Mouse (Mus musculus): ENCODE data around the gene Gucy2g. TPM values are rescaled to one million over a fixed set of nuclear protein-coding genes. Genes with fewer than 3 reads are reported as not detected.
"Not testable (repeated sequence)": the region's sequence is repeated elsewhere in the genome, so short reads cannot be mapped to it uniquely, and the experiment has no call there.

The Gucy2g gene
- polyA plus RNA-seq, 1 experiment from 2014 or later, result 0.07 TPM

GRCm38 (mm10) chr19:55158606-55159005 lies 82.4 kb downstream of the Gucy2g start:
- DNase-seq (peak; percentile 12), ATAC-seq (ENCODE audit: low FRiP score, low TSS enrichment) (no peak)
- H3K9ac ChIP-seq (replicated peaks; ENCODE audit: low read length), result no peak overlapping the region
- H3K27ac ChIP-seq (replicated peaks; ENCODE audit: low read depth, low read length), result no peak overlapping the region; the same call in 1 of the 2 replicates
- H3K4me1 ChIP-seq (ENCODE audit: control insufficient read depth, insufficient read depth, low read length), result no peaks in the 10 kb centered on the region
- no peaks in the 10 kb centered on the region for H3K36me3 ChIP-seq (ENCODE audit: control insufficient read depth, insufficient read depth, low read length)
- no peaks in the 10 kb centered on the region for H3K27me3 ChIP-seq (ENCODE audit: control insufficient read depth, insufficient read depth, low read length)
- H3K9me3 ChIP-seq (ENCODE audit: control insufficient read depth, low read length), result no peaks in the 10 kb centered on the region
- H3K4me3 ChIP-seq (replicated peaks; ENCODE audit: low read depth, low read length), result no peak overlapping the region
- no peak overlapping the region for H3K4me2 ChIP-seq (ENCODE audit: low read length)
- WGBS, result 67% methylated on average over 8 of the region's 8 CpGs

GRCm38 (mm10) chr19:55157029-55157428 lies 84.0 kb downstream of the Gucy2g start:
- no peak for ATAC-seq (ENCODE audit: low FRiP score, low TSS enrichment)

DNA sequence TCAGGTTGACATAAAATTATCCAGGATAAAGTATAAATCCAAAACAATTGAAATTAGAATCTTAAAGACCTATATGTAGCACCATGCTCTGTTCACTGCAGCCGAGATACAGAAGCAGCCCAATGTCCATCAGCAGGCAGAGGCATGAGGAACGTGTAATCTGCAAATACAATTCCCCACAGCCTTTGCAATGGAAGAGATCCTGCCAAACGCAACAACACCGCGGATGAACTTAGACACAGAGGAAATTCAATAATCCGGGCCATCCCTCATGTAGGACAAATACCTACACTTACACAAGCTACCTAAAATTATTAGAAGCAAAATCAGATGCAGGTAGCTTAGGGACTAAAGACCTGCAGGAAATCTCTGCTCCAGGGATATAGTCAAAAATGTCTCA lies 88.1 kb downstream of the Gucy2g start:
- Histone ChIP-seq H3K9ac (replicated peaks; ENCODE audit: low read length) (no peak overlapping the region), H3K4me1 (ENCODE audit: control insufficient read depth, insufficient read depth, low read length) (no peaks in the 10 kb centered on the region), H3K36me3 (ENCODE audit: control insufficient read depth, insufficient read depth, low read length) (no peaks in the 10 kb centered on the region), H3K4me2 (ENCODE audit: low read length) (no peak overlapping the region), H3K27ac (replicated peaks; ENCODE audit: low read depth, low read length) (no peak overlapping the region), H3K9me3 (ENCODE audit: control insufficient read depth, low read length) (no peaks in the 10 kb centered on the region), H3K27me3 (ENCODE audit: control insufficient read depth, insufficient read depth, low read length) (no peaks in the 10 kb centered on the region), H3K4me3 (replicated peaks; ENCODE audit: low read depth, low read length) (no peak overlapping the region)
- 93% methylated on average over 6 of the region's 6 CpGs for WGBS
- DNase-seq (no peak), ATAC-seq (ENCODE audit: low FRiP score, low TSS enrichment) (no peak)

More at GRCm38 (mm10) chr19:55157029-55157428, 84.0 kb downstream of the Gucy2g start:
- no peaks in the 10 kb centered on the region for H3K4me1 ChIP-seq (ENCODE audit: control insufficient read depth, insufficient read depth, low read length)
- H3K36me3 ChIP-seq (ENCODE audit: control insufficient read depth, insufficient read depth, low read length), result no peaks in the 10 kb centered on the region
- H3K9me3 ChIP-seq (ENCODE audit: control insufficient read depth, low read length), result no peaks in the 10 kb centered on the region
- no peak for DNase-seq
- no peak overlapping the region for H3K4me2 ChIP-seq (ENCODE audit: low read length)
- H3K27me3 ChIP-seq (ENCODE audit: control insufficient read depth, insufficient read depth, low read length), result no peaks in the 10 kb centered on the region
- H3K4me3 ChIP-seq (replicated peaks; ENCODE audit: low read depth, low read length), result no peak overlapping the region
- H3K27ac ChIP-seq (replicated peaks; ENCODE audit: low read depth, low read length), result no peak overlapping the region
- H3K9ac ChIP-seq (replicated peaks; ENCODE audit: low read length), result no peak overlapping the region
- 86% methylated on average over 7 of the region's 7 CpGs for WGBS

DNA sequence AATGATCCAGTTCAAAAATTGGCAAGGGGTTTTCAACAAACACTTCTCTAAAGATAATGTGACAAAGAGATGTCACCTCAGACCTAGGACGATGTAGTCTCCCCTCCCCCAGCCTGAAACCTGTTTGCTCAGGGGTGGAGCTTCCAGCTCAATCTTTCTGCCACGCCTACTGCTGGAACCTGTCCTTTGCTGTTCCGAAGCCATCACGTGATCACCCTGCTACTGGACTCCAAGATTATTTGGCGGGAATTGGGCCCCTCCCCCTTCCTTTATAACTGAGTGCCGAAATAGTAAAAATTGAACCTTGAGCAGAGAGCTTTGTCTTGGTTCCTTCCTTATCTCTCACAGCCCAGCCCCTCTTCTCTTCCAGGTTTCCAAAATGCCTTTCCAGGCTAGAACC lies 88.8 kb downstream of the Gucy2g start:
- not testable (repeated sequence) for ATAC-seq (ENCODE audit: low FRiP score, low TSS enrichment); H3K27me3 ChIP-seq (ENCODE audit: control insufficient read depth, insufficient read depth, low read length); DNase-seq; H3K36me3 ChIP-seq (ENCODE audit: control insufficient read depth, insufficient read depth, low read length); H3K4me1 ChIP-seq (ENCODE audit: control insufficient read depth, insufficient read depth, low read length); H3K9me3 ChIP-seq (ENCODE audit: control insufficient read depth, low read length); H3K27ac ChIP-seq (replicated peaks; ENCODE audit: low read depth, low read length); H3K4me2 ChIP-seq (ENCODE audit: low read length); H3K4me3 ChIP-seq (replicated peaks; ENCODE audit: low read depth, low read length); H3K9ac ChIP-seq (replicated peaks; ENCODE audit: low read length)
- WGBS, result 73% methylated on average over 5 of the region's 6 CpGs

- Histone ChIP-seq H3K9ac (replicated peaks; ENCODE audit: low read length) (no peak overlapping the region), H3K4me3 (replicated peaks; ENCODE audit: low read depth, low read length) (no peak overlapping the region), H3K4me1 (ENCODE audit: control insufficient read depth, insufficient read depth, low read length) (0 out of 2 replicates have a peak, but pooled peaks cover under 1% of the 10 kb centered on the region), H3K4me2 (ENCODE audit: low read length) (no peak overlapping the region), H3K27ac (replicated peaks; ENCODE audit: low read depth, low read length) (no peak overlapping the region), H3K27me3 (ENCODE audit: control insufficient read depth, insufficient read depth, low read length) (no peaks in the 10 kb centered on the region), H3K36me3 (ENCODE audit: control insufficient read depth, insufficient read depth, low read length) (no peaks in the 10 kb centered on the region), H3K9me3 (ENCODE audit: control insufficient read depth, low read length) (no peaks in the 10 kb centered on the region)
- no peak for ATAC-seq (ENCODE audit: low FRiP score, low TSS enrichment)
- WGBS, result 90% methylated on average over 6 of the region's 6 CpGs
- DNase-seq, result no peak
These were observed 91.4 kb downstream of the Gucy2g start for GRCm38 (mm10) chr19:55149646-55150045.

DNA sequence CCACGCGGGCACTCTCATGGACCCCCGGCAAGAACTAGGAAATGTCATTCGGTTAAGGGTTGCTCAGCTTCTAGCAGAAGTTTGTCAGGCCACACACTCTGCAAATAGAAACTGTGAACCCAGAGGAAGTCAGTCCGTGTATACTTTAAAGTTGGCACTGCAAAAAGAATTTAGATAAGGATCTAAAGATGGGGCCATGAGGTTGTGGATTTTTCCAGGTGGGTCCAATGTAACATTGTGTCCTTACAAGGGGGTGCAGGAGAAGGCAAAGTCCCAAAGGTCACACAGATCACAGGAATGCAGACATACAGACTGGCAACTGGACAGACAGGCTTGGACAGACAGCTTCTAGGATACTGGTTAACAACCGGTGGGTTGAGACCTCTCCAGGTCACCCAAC lies 92.9 kb downstream of the Gucy2g start:
- Histone ChIP-seq H3K4me2 (ENCODE audit: low read length) (no peak overlapping the region), H3K9me3 (ENCODE audit: control insufficient read depth, low read length) (no peaks in the 10 kb centered on the region), H3K36me3 (ENCODE audit: control insufficient read depth, insufficient read depth, low read length) (no peaks in the 10 kb centered on the region), H3K27me3 (ENCODE audit: control insufficient read depth, insufficient read depth, low read length) (no peaks in the 10 kb centered on the region), H3K9ac (replicated peaks; ENCODE audit: low read length) (no peak overlapping the region), H3K4me3 (replicated peaks; ENCODE audit: low read depth, low read length) (no peak overlapping the region), H3K4me1 (ENCODE audit: control insufficient read depth, insufficient read depth, low read length) (peaks cover 11% of the 10 kb centered on the region; the same call in 1 of the 2 replicates), H3K27ac (replicated peaks; ENCODE audit: low read depth, low read length) (no peak overlapping the region)
- no peak for DNase-seq
- no peak for ATAC-seq (ENCODE audit: low FRiP score, low TSS enrichment)
- WGBS, result 92% methylated on average over 6 of the region's 6 CpGs

Small RNAs within 50 kb of the gene (microRNA-seq; reads per million reads assigned to microRNA genes)
- gene Mir6715, result 2.4 reads per million, percentile 15 among the genes with 10 or more reads in this experiment

Other genes with a start within 250 kb of the Gucy2g start
- gene Gpam, start 114.0 kb downstream of the Gucy2g start, polyA plus RNA-seq (2014; fragmentation: Nextera tagmentation; extraction: Ambion mirVana), result 19.3 and 28.7 TPM in 2 replicates
- gene Tectb, start 60.5 kb downstream of the Gucy2g start, polyA plus RNA-seq (2014; fragmentation: Nextera tagmentation; extraction: Ambion mirVana), result 0.65 and 0.68 TPM in 2 replicates
- gene Acsl5, start 10.7 kb upstream of the Gucy2g start, polyA plus RNA-seq (2014; fragmentation: Nextera tagmentation; extraction: Ambion mirVana), result 7.3 and 12.6 TPM in 2 replicates
- gene Zdhhc6, start 74.8 kb upstream of the Gucy2g start, polyA plus RNA-seq (2014; fragmentation: Nextera tagmentation; extraction: Ambion mirVana), result 52.7 and 72.4 TPM in 2 replicates
- gene Vti1a, start 75.1 kb upstream of the Gucy2g start, polyA plus RNA-seq (2014; fragmentation: Nextera tagmentation; extraction: Ambion mirVana), result 25.3 and 33.9 TPM in 2 replicates

Measured in midbrain, embryonic 14.5 days (tissue).